Mouse (Mus musculus): ENCODE data around the gene Ifi35.

DNA sequence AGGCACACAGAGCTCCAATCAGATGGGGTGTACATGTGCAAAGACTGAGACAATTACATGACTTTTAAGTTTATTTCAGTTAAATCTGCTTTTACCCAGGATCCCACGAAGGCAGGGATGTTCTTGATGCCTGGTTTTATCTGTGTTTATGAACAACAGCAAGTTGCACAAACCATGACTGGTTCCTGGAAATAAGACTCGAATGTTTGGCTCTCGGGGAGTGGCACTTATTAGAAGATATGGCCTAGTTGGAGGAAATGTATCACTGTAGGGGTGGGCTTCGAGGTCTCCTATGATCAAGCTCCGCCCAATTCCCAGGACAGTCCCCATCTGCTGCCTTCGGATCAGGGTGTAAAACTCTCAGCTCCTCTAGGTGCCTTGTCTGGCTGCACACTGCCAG lies 37.9 kb downstream of the Ifi35 start:
- no peak for TF ChIP-seq CTCF (IDR thresholded peaks at IDR 0.05; ENCODE audit: low read depth)
- TF ChIP-seq EP300 (IDR thresholded peaks at IDR 0.05; ENCODE audit: low read depth) = no peak
